Mouse (Mus musculus) embryonic facial prominence, embryonic 11.5 days (tissue): ENCODE data around the gene Zfp429. TPM values are rescaled to one million over a fixed set of nuclear protein-coding genes. Genes with fewer than 3 reads are reported as not detected.

Experiments used
- polyA plus RNA-seq: library from polyadenylated mRNA; unstranded; fragments of >200 nt; fragmentation: Nextera tagmentation; extraction: Ambion mirVana; gene quantifications from 2 replicates; pipeline ENCODE4 v1.2.1, GENCODE M21; 2014

Gene Zfp429
- polyA plus RNA-seq, 1 experiment from 2014 or later, result 6.1 TPM

Other genes starting within 250 kb of the Zfp429 start
- 6.7 and 7.7 TPM in 2 replicates for gene Rsl1, start 226.6 kb downstream of the Zfp429 start, polyA plus RNA-seq
- 2.6 and 2.8 TPM in 2 replicates for gene Zfp455, start 205.3 kb downstream of the Zfp429 start, polyA plus RNA-seq
- gene Zfp458, start 121.4 kb downstream of the Zfp429 start, polyA plus RNA-seq, result 2.1 and 2.9 TPM in 2 replicates
- 0.53 and 0.66 TPM in 2 replicates for gene Zfp457, start 93.3 kb downstream of the Zfp429 start, polyA plus RNA-seq
- gene Zfp595, start 67.2 kb downstream of the Zfp429 start, polyA plus RNA-seq, result 3.2 and 3.3 TPM in 2 replicates
- not detected in 2 replicates for gene Gm28044, start 39.3 kb downstream of the Zfp429 start, polyA plus RNA-seq
- gene Zfp953, start 39.2 kb downstream of the Zfp429 start, polyA plus RNA-seq, result 1.4 and 1.9 TPM in 2 replicates
- 0.43 TPM in 1 of 2 replicates, not detected in the other for gene Gm28041, start 24.1 kb downstream of the Zfp429 start, polyA plus RNA-seq
- gene Zfp456, start 24.0 kb downstream of the Zfp429 start, polyA plus RNA-seq, result 0.94 and 1.4 TPM in 2 replicates
- 1.1 and 1.2 TPM in 2 replicates for gene Zfp459, start 21.6 kb upstream of the Zfp429 start, polyA plus RNA-seq
- gene Zfp874a, start 51.8 kb upstream of the Zfp429 start, polyA plus RNA-seq, result 11.3 and 12.2 TPM in 2 replicates
- gene Zfp874b, start 84.4 kb upstream of the Zfp429 start, polyA plus RNA-seq, result 2.4 TPM in 2 replicates
- gene Zfp58, start 100.7 kb upstream of the Zfp429 start, polyA plus RNA-seq, result 21.8 and 24.9 TPM in 2 replicates
- gene Gm26965, start 126.3 kb upstream of the Zfp429 start, polyA plus RNA-seq, result not detected in 2 replicates
- gene Zfp87, start 126.4 kb upstream of the Zfp429 start, polyA plus RNA-seq, result 30.8 and 31.5 TPM in 2 replicates
- 18.3 and 19.5 TPM in 2 replicates for gene Zfp748, start 154.0 kb upstream of the Zfp429 start, polyA plus RNA-seq
- 5.3 and 6.1 TPM in 2 replicates for gene Zfp729b, start 209.9 kb upstream of the Zfp429 start, polyA plus RNA-seq
- gene Gm49345, start 237.9 kb upstream of the Zfp429 start, polyA plus RNA-seq, result not detected in 2 replicates
- gene Zfp729a, start 238.0 kb upstream of the Zfp429 start, polyA plus RNA-seq, result 4.4 and 4.5 TPM in 2 replicates